Mouse (Mus musculus) CH12.LX (cell line): ENCODE data around the gene Thsd4.

ENCODE experiments used
- EP300 ChIP-seq: IDR thresholded peaks from 2 replicates; pipeline ENCODE4 v1.6.1; 2011; ENCODE audit warnings: low read length, improper control_type of control experiment
- KAT2A ChIP-seq: IDR thresholded peaks from 2 replicates; pipeline ENCODE4 v1.6.1; 2012; ENCODE audit warnings: low read length, improper control_type of control experiment, inconsistent platforms; ENCODE audit not compliant: insufficient replicate concordance
- POLR2A ChIP-seq: IDR thresholded peaks from 2 replicates; pipeline ENCODE4 v1.6.1; 2011; ENCODE audit warnings: low read depth, mild to moderate bottlenecking, improper control_type of control experiment, low read length
- TCF12 ChIP-seq: IDR thresholded peaks from 2 replicates; pipeline ENCODE4 v1.6.1; 2014; ENCODE audit warnings: low read depth, mild to moderate bottlenecking, inconsistent platforms, low read length, improper control_type of control experiment

DNA sequence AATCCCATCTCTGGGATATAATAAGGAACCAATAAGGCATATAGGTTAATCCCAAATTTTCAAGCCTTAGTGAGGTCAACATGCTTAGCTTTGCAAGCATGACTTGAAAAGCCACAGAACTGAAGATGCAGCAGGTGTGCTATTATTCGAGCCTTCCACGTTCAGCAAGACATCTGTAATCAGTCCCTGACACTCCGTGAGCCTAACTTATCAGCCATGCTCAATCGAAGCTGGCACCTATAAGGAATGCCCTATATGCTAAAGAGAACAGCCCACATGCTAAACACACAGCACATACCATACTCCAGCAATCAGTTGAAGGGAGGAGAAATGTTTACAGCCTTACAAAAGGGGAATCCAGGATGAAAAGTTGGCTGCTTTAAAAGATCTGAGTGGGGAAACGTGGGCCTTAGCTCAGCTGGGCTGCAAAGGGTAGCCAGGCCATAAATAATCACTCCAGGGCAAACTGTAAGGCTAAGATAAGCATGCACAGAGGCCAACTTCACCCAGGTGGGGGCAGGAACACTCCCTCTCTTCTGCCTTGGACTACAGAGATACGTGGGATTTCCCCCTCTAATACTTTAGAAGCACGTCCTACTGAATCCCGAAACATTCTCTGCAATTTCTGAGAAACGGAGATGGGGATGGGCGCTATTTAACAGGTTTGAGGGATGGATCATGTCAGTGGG, 154.1 kb downstream of the Thsd4 start:
- TF ChIP-seq TCF12, result no peak
- no peak for TF ChIP-seq KAT2A
- TF ChIP-seq EP300, result no peak
- no peak for TF ChIP-seq POLR2A
